Mouse (Mus musculus) C2C12 (cell line): ENCODE measurements at regions not wholly inside any gene's neighbourhood (a gene's known extent, or its start where the extent isn't known, plus 50 kb on each side); places are given as distances from the start of the nearest gene placed in this dataset.

Source experiments
- CEBPB ChIP-seq: IDR thresholded peaks from one replicate; pipeline ENCODE4 v1.6.1; 2011; ENCODE audit warnings: low read depth, mild to moderate bottlenecking, control low read depth, moderate library complexity
- CTCF ChIP-seq: IDR thresholded peaks from one replicate; pipeline ENCODE4 v1.5.1; 2011; ENCODE audit not compliant: control insufficient read depth, insufficient read depth, insufficient read length
- MAX ChIP-seq: IDR thresholded peaks from one replicate; pipeline ENCODE4 v1.6.1; 2011; ENCODE audit warnings: mild to moderate bottlenecking, control low read depth
- MYOD1 ChIP-seq: IDR thresholded peaks from one replicate; pipeline ENCODE4 v1.6.1; 2011; ENCODE audit warnings: low read depth; ENCODE audit not compliant: control insufficient read depth, insufficient read length
- MYOG ChIP-seq: IDR thresholded peaks from one replicate; pipeline ENCODE4 v1.6.1; 2011; ENCODE audit not compliant: control insufficient read depth, insufficient read length; ENCODE audit errors: extremely low read depth
- USF1 ChIP-seq: IDR thresholded peaks from one replicate; pipeline ENCODE4 v1.6.1; 2011; ENCODE audit warnings: low read depth, mild to moderate bottlenecking, control low read depth, moderate library complexity

- TF ChIP-seq MYOG (no peak), CTCF (no peak), CEBPB (no peak), MYOD1 (no peak), MAX (no peak), USF1 (no peak)
Measured at GRCm38 (mm10) chr1:185868721-185869120, 248.4 kb downstream of the Lyplal1 start.
